Mouse (Mus musculus): ENCODE measurements around the gene Susd6. TPM values are rescaled to one million over a fixed set of nuclear protein-coding genes. Genes with fewer than 3 reads are reported as not detected.

Susd6 gene
- polyA plus RNA-seq, 1 experiment from 2014 or later = 22.3 TPM

GRCm38 (mm10) chr12:80917764-80918163 lies 127.5 kb downstream of the Susd6 start:
- 54% methylated on average over 7 of the region's 7 CpGs for WGBS
- Histone ChIP-seq H3K4me2 (ENCODE audit: low read length) (no peak overlapping the region), H3K27ac (replicated peaks in 1 of 2; ENCODE audit: control insufficient read depth in 1 of 2, insufficient read depth in 1 of 2, low read depth in 2 of 2, low read length in 2 of 2) (no peak overlapping the region), H3K36me3 (ENCODE audit: control insufficient read depth, insufficient read depth, low read length) (no peaks in the 10 kb centered on the region), H3K9me3 (ENCODE audit: control insufficient read depth, low read length) (no peaks in the 10 kb centered on the region), H3K4me1 (ENCODE audit: control insufficient read depth in 2 of 2, insufficient read depth in 2 of 2, low read length in 2 of 2) (peaks cover 0 to 1% of the 10 kb centered on the region in 2 experiments; a peak in 1 of 4 replicates), H3K4me3 (ENCODE audit: control insufficient read depth in 1 of 2, insufficient read depth in 1 of 2, low read depth in 1 of 2, low read length in 2 of 2) (no peak overlapping the region), H3K27me3 (ENCODE audit: control insufficient read depth, insufficient read depth, low read length) (no peaks in the 10 kb centered on the region), H3K9ac (ENCODE audit: low read length) (no peak overlapping the region)
- no peak for ATAC-seq (ENCODE audit: insufficient number of reproducible peaks, insufficient read depth, low FRiP score, low read depth)

GRCm38 (mm10) chr12:80921301-80921700 lies 131.0 kb downstream of the Susd6 start:
- WGBS = 92% methylated on average over 5 of the region's 5 CpGs
- ATAC-seq (ENCODE audit: insufficient number of reproducible peaks, insufficient read depth, low FRiP score, low read depth) = no peak
- Histone ChIP-seq H3K9me3 (ENCODE audit: control insufficient read depth, low read length) (no peaks in the 10 kb centered on the region), H3K27ac (replicated peaks in 1 of 2; ENCODE audit: control insufficient read depth in 1 of 2, insufficient read depth in 1 of 2, low read depth in 2 of 2, low read length in 2 of 2) (no peak overlapping the region), H3K36me3 (ENCODE audit: control insufficient read depth, insufficient read depth, low read length) (no peaks in the 10 kb centered on the region), H3K4me1 (ENCODE audit: control insufficient read depth in 2 of 2, insufficient read depth in 2 of 2, low read length in 2 of 2) (peaks cover 0 to 8% of the 10 kb centered on the region in 2 experiments; a peak in 2 of 4 replicates), H3K27me3 (ENCODE audit: control insufficient read depth, insufficient read depth, low read length) (no peaks in the 10 kb centered on the region), H3K4me2 (ENCODE audit: low read length) (no peak overlapping the region), H3K4me3 (ENCODE audit: control insufficient read depth in 1 of 2, insufficient read depth in 1 of 2, low read depth in 1 of 2, low read length in 2 of 2) (no peak overlapping the region), H3K9ac (ENCODE audit: low read length) (no peak overlapping the region)

GRCm38 (mm10) chr12:80922869-80923268 lies 132.6 kb downstream of the Susd6 start:
- no peak overlapping the region for H3K9ac ChIP-seq (ENCODE audit: low read length)
- no peak overlapping the region for H3K27ac ChIP-seq (replicated peaks in 1 of 2; ENCODE audit: control insufficient read depth in 1 of 2, insufficient read depth in 1 of 2, low read depth in 2 of 2, low read length in 2 of 2)
- no peak overlapping the region for H3K4me3 ChIP-seq (ENCODE audit: control insufficient read depth in 1 of 2, insufficient read depth in 1 of 2, low read depth in 1 of 2, low read length in 2 of 2)
- H3K36me3 ChIP-seq (ENCODE audit: control insufficient read depth, insufficient read depth, low read length) = no peaks in the 10 kb centered on the region
- no peaks in the 10 kb centered on the region for H3K9me3 ChIP-seq (ENCODE audit: control insufficient read depth, low read length)
- peaks cover 0 to 8% of the 10 kb centered on the region in 2 experiments; a peak in 2 of 4 replicates for H3K4me1 ChIP-seq (ENCODE audit: control insufficient read depth in 2 of 2, insufficient read depth in 2 of 2, low read length in 2 of 2)
- no peak for ATAC-seq (ENCODE audit: insufficient number of reproducible peaks, insufficient read depth, low FRiP score, low read depth)
- H3K27me3 ChIP-seq (ENCODE audit: control insufficient read depth, insufficient read depth, low read length) = no peaks in the 10 kb centered on the region
- WGBS = 3% methylated on average over 7 of the region's 7 CpGs
- peak overlapping the region; percentile 22; the same call in 1 of the 2 replicates for H3K4me2 ChIP-seq (ENCODE audit: low read length)

GRCm38 (mm10) chr12:80923602-80924001 lies 133.3 kb downstream of the Susd6 start:
- H3K4me2 ChIP-seq (ENCODE audit: low read length) = no peak overlapping the region
- WGBS = 58% methylated on average over 5 of the region's 5 CpGs

GRCm38 (mm10) chr12:80924205-80924604 lies 133.9 kb downstream of the Susd6 start:
- Histone ChIP-seq H3K9ac (ENCODE audit: low read length) (no peak overlapping the region), H3K4me3 (ENCODE audit: control insufficient read depth in 1 of 2, insufficient read depth in 1 of 2, low read depth in 1 of 2, low read length in 2 of 2) (no peak overlapping the region), H3K9me3 (ENCODE audit: control insufficient read depth, low read length) (no peaks in the 10 kb centered on the region), H3K4me2 (ENCODE audit: low read length) (no peak overlapping the region), H3K27me3 (ENCODE audit: control insufficient read depth, insufficient read depth, low read length) (no peaks in the 10 kb centered on the region), H3K27ac (replicated peaks in 1 of 2; ENCODE audit: control insufficient read depth in 1 of 2, insufficient read depth in 1 of 2, low read depth in 2 of 2, low read length in 2 of 2) (no peak overlapping the region), H3K4me1 (ENCODE audit: control insufficient read depth in 2 of 2, insufficient read depth in 2 of 2, low read length in 2 of 2) (peaks cover 0 to 8% of the 10 kb centered on the region in 2 experiments; a peak in 2 of 4 replicates), H3K36me3 (ENCODE audit: control insufficient read depth, insufficient read depth, low read length) (no peaks in the 10 kb centered on the region)
- ATAC-seq (ENCODE audit: insufficient number of reproducible peaks, insufficient read depth, low FRiP score, low read depth) = no peak
- WGBS = 47% methylated on average over 3 of the region's 3 CpGs

More at GRCm38 (mm10) chr12:80923602-80924001, 133.3 kb downstream of the Susd6 start:
- ATAC-seq (ENCODE audit: insufficient number of reproducible peaks, insufficient read depth, low FRiP score, low read depth) = no peak
- H3K27ac ChIP-seq (replicated peaks in 1 of 2; ENCODE audit: control insufficient read depth in 1 of 2, insufficient read depth in 1 of 2, low read depth in 2 of 2, low read length in 2 of 2) = no peak overlapping the region
- no peak overlapping the region for H3K9ac ChIP-seq (ENCODE audit: low read length)
- no peak overlapping the region for H3K4me3 ChIP-seq (ENCODE audit: control insufficient read depth in 1 of 2, insufficient read depth in 1 of 2, low read depth in 1 of 2, low read length in 2 of 2)
- H3K4me1 ChIP-seq (ENCODE audit: control insufficient read depth in 2 of 2, insufficient read depth in 2 of 2, low read length in 2 of 2) = peaks cover 0 to 8% of the 10 kb centered on the region in 2 experiments; a peak in 2 of 4 replicates
- H3K36me3 ChIP-seq (ENCODE audit: control insufficient read depth, insufficient read depth, low read length) = no peaks in the 10 kb centered on the region
- H3K9me3 ChIP-seq (ENCODE audit: control insufficient read depth, low read length) = no peaks in the 10 kb centered on the region
- no peaks in the 10 kb centered on the region for H3K27me3 ChIP-seq (ENCODE audit: control insufficient read depth, insufficient read depth, low read length)

- Histone ChIP-seq H3K4me3 (ENCODE audit: control insufficient read depth in 1 of 2, insufficient read depth in 1 of 2, low read depth in 1 of 2, low read length in 2 of 2) (no peak overlapping the region), H3K27me3 (ENCODE audit: control insufficient read depth, insufficient read depth, low read length) (no peaks in the 10 kb centered on the region), H3K36me3 (ENCODE audit: control insufficient read depth, insufficient read depth, low read length) (no peaks in the 10 kb centered on the region), H3K9me3 (ENCODE audit: control insufficient read depth, low read length) (no peaks in the 10 kb centered on the region), H3K9ac (ENCODE audit: low read length) (no peak overlapping the region), H3K4me1 (ENCODE audit: control insufficient read depth in 2 of 2, insufficient read depth in 2 of 2, low read length in 2 of 2) (peaks cover 0 to 8% of the 10 kb centered on the region in 2 experiments; a peak in 2 of 4 replicates), H3K4me2 (ENCODE audit: low read length) (no peak overlapping the region), H3K27ac (replicated peaks in 1 of 2; ENCODE audit: control insufficient read depth in 1 of 2, insufficient read depth in 1 of 2, low read depth in 2 of 2, low read length in 2 of 2) (no peak overlapping the region)
- no peak for ATAC-seq (ENCODE audit: insufficient number of reproducible peaks, insufficient read depth, low FRiP score, low read depth)
- WGBS = 35% methylated on average over 7 of the region's 7 CpGs
Measured at GRCm38 (mm10) chr12:80925919-80926318, 135.6 kb downstream of the Susd6 start.

GRCm38 (mm10) chr12:80926550-80926949 lies 136.2 kb downstream of the Susd6 start:
- Histone ChIP-seq H3K27ac (replicated peaks in 1 of 2; ENCODE audit: control insufficient read depth in 1 of 2, insufficient read depth in 1 of 2, low read depth in 2 of 2, low read length in 2 of 2) (no peak overlapping the region), H3K9me3 (ENCODE audit: control insufficient read depth, low read length) (no peaks in the 10 kb centered on the region), H3K9ac (ENCODE audit: low read length) (no peak overlapping the region), H3K4me2 (ENCODE audit: low read length) (no peak overlapping the region), H3K4me3 (ENCODE audit: control insufficient read depth in 1 of 2, insufficient read depth in 1 of 2, low read depth in 1 of 2, low read length in 2 of 2) (no peak overlapping the region), H3K4me1 (ENCODE audit: control insufficient read depth in 2 of 2, insufficient read depth in 2 of 2, low read length in 2 of 2) (peaks cover 0 to 8% of the 10 kb centered on the region in 2 experiments; a peak in 2 of 4 replicates), H3K27me3 (ENCODE audit: control insufficient read depth, insufficient read depth, low read length) (no peaks in the 10 kb centered on the region), H3K36me3 (ENCODE audit: control insufficient read depth, insufficient read depth, low read length) (no peaks in the 10 kb centered on the region)
- WGBS = 69% methylated on average over 4 of the region's 4 CpGs
- no peak for ATAC-seq (ENCODE audit: insufficient number of reproducible peaks, insufficient read depth, low FRiP score, low read depth)

- H3K27ac ChIP-seq (replicated peaks in 1 of 2; ENCODE audit: control insufficient read depth in 1 of 2, insufficient read depth in 1 of 2, low read depth in 2 of 2, low read length in 2 of 2) = no peak overlapping the region
- ATAC-seq (ENCODE audit: insufficient number of reproducible peaks, insufficient read depth, low FRiP score, low read depth) = no peak
- H3K4me3 ChIP-seq (ENCODE audit: control insufficient read depth in 1 of 2, insufficient read depth in 1 of 2, low read depth in 1 of 2, low read length in 2 of 2) = no peak overlapping the region
- H3K4me2 ChIP-seq (ENCODE audit: low read length) = no peak overlapping the region
- H3K4me1 ChIP-seq (ENCODE audit: control insufficient read depth in 2 of 2, insufficient read depth in 2 of 2, low read length in 2 of 2) = peaks cover 0 to 8% of the 10 kb centered on the region in 2 experiments; a peak in 2 of 4 replicates
- no peaks in the 10 kb centered on the region for H3K36me3 ChIP-seq (ENCODE audit: control insufficient read depth, insufficient read depth, low read length)
- no peaks in the 10 kb centered on the region for H3K9me3 ChIP-seq (ENCODE audit: control insufficient read depth, low read length)
- no peak overlapping the region for H3K9ac ChIP-seq (ENCODE audit: low read length)
- no peaks in the 10 kb centered on the region for H3K27me3 ChIP-seq (ENCODE audit: control insufficient read depth, insufficient read depth, low read length)
- 81% methylated on average over 1 of the region's 1 CpGs for WGBS
Measured at GRCm38 (mm10) chr12:80927518-80927917, 137.2 kb downstream of the Susd6 start.
